Mouse (Mus musculus): ENCODE data around the gene Spast. TPM values are rescaled to one million over a fixed set of nuclear protein-coding genes. Genes with fewer than 3 reads are reported as not detected.

Spast gene
- total RNA-seq, 2 experiments from 2014 or later = 32.2 to 37.9 TPM

- intact Hi-C loops (cut with DNase I) = no loop called here
These were observed 75.9 kb downstream of the Spast start for GRCm38 (mm10) chr17:74414671-74415070.

GRCm38 (mm10) chr17:74416841-74417360, 78.1 kb downstream of the Spast start:
- DNase-seq = no peak
- intact Hi-C loops (cut with DNase I) = no loop called here

More at GRCm38 (mm10) chr17:74414671-74415070, 75.9 kb downstream of the Spast start:
- no peak for DNase-seq

DNA sequence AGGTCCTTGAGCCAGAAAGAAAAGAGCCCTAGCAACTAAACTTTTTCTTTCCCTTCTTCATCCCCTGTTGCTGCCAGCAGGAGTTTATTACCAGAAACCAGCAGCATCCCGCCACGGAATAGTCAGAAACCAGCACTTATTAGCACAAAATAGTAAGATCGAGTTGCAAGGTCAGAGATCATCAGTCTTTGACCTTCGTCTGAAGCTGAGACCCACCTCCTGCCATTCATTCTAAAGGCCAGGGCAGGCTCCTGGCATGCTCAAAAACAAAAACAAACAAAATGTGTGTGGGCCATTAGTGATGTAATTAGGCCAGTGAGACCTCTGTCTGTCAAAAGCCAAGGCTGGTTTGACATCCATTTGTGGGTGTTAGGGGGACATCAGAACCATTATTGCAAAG, 79.4 kb downstream of the Spast start:
- intact Hi-C loops (cut with DNase I) = no loop called here

GRCm38 (mm10) chr17:74420656-74421055, 81.9 kb downstream of the Spast start:
- intact Hi-C loops (cut with DNase I) = no loop called here
- DNase-seq = no peak

More for the DNA sequence above, 79.4 kb downstream of the Spast start:
- DNase-seq = no peak

DNA sequence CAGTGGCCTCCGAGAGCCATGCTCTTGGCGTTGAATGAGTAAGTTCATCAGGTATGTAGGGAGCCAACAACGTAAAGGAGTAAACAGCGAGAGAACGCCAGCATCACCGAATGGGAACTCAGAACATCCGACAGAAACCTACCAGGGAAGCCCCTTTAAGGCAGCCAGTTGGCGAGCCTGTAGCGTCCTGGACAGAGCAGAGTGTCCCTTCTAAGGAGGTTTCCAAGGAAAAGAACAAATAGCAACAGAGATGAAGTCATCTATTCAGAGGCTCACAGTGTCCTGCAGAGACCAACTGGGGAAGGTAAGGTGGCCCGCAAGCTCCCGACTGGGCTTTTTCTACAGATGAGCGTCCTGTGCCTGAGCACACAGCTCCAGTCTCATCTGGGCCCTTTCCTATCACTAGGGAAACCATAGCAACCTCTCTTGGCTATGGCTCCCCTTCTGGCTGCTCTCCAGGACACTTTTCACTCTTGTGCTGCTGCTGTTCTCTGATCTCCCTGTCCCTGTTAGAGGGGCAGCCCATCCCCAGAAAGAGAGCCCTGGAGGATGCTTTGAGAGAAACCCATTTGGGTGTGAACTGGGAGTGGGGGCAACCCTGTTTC, 85.7 kb downstream of the Spast start:
- peak; percentile 41 to 46 for DNase-seq
- intact Hi-C loops (cut with DNase I) = no loop called here

DNA sequence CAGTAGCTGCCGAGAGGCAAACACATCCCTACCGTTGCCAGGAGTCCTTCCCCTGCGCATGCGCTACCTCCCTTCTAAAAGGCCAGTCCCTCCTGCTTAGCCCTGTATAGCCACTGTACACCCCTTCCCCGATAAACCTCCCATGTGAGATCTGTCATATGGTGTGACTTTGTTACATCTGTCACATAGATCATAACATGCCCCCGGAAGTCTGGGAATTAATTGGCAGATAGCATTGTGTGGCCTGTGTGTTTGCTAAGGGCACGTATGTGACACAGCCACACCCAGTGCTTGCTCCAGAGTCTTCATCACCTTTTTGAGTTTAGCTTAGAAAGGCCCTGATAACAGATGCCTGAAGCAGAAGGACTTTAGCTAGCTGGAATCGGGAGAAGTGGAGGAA, 91.3 kb downstream of the Spast start:
- no peak for DNase-seq
- intact Hi-C loops (cut with DNase I) = no loop called here

- no peak for DNase-seq
- intact Hi-C loops (cut with DNase I) = no loop called here
These were observed 92.7 kb downstream of the Spast start for GRCm38 (mm10) chr17:74431481-74431880.

DNA sequence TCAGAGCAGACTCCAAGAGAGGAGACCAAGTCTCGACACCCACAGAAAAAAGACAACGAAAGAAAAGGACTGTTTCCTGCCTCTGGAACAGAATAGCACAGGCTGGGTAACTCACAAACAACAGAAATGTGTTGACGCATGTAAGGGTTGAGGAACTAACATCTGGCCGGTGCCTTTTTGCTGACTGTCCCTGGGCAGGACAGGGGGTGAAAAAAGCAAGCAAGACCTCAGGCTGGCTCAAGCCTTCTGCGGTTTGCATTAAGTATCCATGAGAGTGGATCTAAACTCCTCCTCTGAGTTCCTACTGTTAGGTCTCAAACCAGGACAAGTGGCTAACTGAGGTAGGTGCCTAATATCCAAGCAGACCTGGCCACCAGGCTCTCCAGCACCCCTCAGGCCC, 93.8 kb downstream of the Spast start:
- DNase-seq = no peak
- intact Hi-C loops (cut with DNase I) = no loop called here

DNA sequence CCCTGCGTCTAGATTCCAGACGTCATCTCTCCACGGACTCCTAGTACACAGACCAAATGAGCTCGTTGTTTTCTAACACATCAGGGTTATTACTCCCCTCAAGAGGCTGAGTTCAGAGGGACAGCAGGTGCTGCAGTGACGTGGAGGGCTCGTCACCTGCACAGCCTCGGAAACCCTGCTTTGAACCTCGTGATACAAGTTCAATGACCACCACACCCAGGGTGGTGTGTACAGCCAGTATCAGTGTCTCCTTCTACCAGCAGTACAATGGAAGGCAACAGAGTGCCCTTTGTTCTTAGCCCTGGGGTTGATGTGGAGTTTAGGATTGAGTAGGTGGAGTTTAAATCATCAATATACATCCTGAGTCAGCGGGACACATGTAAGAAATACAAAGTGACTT, 99.0 kb downstream of the Spast start:
- intact Hi-C loops (cut with DNase I) = no loop called here
- no peak for DNase-seq

GRCm38 (mm10) chr17:74440486-74440885, 101.7 kb downstream of the Spast start:
- intact Hi-C loops (cut with DNase I) = no loop called here
- DNase-seq = no peak

Other genes with a start within 250 kb of the Spast start
- 10 to 100 TPM; 63.7 to 72.1 TPM for gene Memo1, start 43.5 kb upstream of the Spast start, total RNA-seq (2021)
- gene Dpy30, start 15.0 kb upstream of the Spast start, total RNA-seq (2021) = 10 to 100 TPM; 62.3 to 68.4 TPM
- gene Slc30a6, start 56.6 kb downstream of the Spast start, total RNA-seq (2021) = 10 to 100 TPM; 10.9 to 11.6 TPM
- gene Nlrc4, start 120.2 kb downstream of the Spast start, total RNA-seq (2021) = under 1 TPM; 0.30 to 0.31 TPM
- 10 to 100 TPM; 75.6 to 79.2 TPM for gene Yipf4, start 150.5 kb downstream of the Spast start, total RNA-seq (2021)
- gene Birc6, start 189.3 kb downstream of the Spast start, total RNA-seq (2021) = 100 to 1,000 TPM; 101 to 127 TPM

Measured in heart, postnatal 10 days (tissue).